Mouse (Mus musculus) adrenal gland, postnatal 36 days (tissue): ENCODE measurements around the gene Kri1. TPM values are rescaled to one million over a fixed set of nuclear protein-coding genes. Genes with fewer than 3 reads are reported as not detected.
"Not testable (repeated sequence)": the region's sequence is repeated elsewhere in the genome, so short reads cannot be mapped to it uniquely, and the experiment has no call there.

Experiments used
- DNase-seq, 2 experiments: peaks; one replicate each; pipeline ENCODE4 v3.0.0; 2021; ENCODE audit warnings: mixed read lengths in 1 of 2
- total RNA-seq, 2 experiments: library from RNA; stranded (reverse); gene quantifications; 2 replicates each; pipeline ENCODE4 v1.2.3; 2021

Gene Kri1
- total RNA-seq, 2 experiments from 2014 or later, result 24.8 to 32.2 TPM

DNA sequence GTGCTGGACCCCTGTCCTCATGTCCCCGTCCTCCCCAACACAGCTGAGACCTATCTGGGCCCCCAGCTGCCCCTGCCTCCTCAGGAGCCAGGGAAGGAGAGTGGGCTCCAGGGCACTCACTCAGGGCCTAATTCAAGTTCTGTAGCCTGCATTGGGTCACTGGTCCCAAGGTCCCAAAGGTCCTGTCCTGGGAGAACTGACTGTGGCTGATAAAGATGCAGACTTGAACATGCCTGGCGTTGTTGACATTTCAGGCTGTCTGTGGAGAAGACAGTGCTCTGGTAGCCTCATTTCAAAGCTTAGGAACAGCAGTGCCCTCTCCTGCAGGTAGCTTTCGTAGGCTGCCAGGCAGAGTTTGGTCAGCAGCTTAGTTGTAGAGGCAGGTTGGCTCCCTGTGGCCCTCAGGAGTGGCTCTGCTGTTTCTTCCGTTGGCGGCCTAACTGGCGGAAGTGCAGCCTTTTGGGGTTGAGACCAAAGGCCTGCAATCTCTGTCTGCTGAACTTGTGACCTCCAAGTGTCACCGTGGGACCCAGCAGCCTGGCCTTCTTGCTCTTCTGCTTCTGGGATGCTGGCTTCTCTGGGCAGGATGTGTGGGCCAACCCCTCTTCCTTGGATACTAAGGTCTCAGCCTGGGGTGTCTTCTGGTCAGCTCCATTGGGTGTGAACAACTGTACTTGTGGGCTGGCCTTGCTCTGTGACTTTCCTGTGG lies 14.1 kb downstream of the Kri1 start:
- DNase-seq, result no peak

DNA sequence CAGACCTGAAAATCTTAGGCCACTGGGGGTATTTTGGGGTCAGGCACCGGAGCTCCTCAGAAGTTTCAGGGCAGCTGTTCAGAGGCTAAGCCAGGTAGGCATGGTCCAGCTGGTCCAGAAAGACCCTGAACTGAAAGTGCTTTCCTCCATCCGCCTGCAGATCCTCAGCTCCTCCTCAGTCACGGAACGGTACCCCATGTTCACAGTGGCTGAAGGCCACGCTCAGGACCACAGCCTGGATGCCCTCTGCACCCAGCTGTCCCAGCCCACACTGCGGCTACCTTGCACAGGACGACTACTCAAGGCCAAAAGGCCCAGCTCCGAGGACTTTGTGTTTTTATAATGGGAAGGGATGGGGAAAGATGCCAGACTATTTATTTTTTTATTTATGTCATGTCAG lies 14.7 kb downstream of the Kri1 start:
- DNase-seq, result no peak

DNA sequence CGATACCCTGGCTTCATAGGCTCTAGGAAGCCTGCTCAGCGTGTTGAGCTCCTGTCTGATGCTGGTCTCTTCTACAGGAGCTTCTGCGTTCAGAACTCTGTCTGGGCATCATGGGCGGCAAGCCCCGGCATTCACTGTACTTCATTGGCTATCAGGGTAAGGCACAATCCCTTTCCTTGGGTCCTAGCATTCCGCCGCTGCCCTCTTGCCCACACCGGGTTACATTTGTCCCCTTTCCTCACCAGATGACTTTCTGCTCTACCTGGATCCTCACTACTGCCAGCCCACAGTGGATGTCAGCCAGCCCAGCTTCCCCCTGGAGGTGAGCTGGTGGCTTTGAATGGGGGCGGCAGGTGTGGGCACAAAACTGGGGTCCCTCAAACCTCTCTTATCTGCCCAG lies 15.4 kb downstream of the Kri1 start:
- no peak for DNase-seq

DNA sequence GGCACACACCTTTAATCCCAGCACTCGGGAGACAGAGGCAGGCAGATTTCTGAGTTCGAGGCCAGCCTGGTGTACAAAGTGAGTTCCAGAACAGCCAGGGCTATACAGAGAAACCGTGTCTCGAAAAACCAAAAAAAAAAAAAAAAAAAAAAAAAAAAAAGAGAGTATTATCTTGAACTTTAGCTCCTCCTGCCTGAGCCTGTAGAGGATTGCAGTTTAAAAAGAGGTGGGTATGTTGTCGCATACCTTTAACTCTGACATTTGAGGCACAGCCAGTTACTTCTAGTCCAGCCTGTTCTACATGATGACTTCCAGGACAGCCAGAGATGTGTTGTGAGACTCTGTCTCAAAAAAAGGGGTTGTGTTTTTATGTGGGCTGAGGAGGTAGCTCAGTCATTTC lies 18.2 kb downstream of the Kri1 start:
- DNase-seq, result not testable (repeated sequence)

DNA sequence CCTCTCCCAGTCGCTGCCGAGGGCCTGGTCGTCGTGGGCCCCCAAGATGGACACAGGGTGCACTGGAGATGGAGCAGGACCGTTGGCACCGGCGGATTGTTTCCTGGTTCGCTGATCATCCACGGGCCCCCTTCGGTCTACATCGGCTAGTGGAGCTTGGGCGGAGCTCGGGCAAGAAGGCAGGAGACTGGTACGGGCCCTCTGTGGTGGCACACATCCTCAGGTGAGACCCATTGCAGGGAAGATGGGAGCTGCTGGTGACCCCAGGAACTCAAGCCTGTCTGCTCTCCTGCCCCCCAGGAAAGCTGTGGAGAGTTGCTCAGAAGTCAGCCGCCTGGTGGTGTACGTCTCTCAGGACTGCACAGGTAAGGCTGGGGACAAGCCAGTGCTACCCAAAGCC lies 19.5 kb downstream of the Kri1 start:
- DNase-seq, result no peak

DNA sequence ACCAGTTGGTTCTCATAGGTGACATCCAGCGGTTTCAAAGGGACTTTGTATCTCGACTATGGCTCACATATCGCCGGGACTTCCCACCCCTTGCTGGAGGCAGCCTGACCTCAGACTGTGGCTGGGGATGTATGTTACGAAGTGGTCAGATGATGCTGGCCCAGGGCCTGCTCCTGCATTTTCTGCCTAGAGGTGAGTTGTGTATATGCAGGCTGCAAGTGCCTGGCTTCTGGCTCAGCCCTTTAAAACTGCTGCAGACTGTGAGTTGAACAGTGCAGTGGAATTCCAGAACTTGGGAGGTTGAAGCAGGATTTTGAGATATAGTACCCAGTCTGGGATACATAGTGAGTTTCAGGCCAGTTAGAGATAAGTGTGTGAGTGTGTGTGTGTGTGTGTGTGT lies 20.9 kb downstream of the Kri1 start:
- no peak for DNase-seq

DNA sequence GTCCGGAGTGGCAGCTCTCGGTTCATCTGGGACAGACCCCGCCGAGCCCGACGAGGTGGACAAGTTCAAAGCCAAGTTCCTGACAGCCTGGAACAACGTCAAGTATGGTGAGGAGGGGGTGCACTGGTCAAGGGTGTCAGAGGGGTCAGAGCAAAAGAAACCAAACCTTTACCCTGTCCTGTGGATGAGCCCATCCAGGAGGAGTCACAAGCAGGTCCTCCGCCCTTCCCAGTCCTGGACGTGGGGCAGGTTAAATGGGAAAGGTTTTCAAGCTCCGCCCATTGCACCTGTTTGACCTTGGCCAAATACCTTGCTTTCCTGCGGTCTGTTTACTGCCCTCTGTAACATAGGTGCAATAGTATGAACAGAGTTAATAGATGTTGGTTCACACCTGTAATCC lies 22.2 kb downstream of the Kri1 start:
- DNase-seq, result no peak

DNA sequence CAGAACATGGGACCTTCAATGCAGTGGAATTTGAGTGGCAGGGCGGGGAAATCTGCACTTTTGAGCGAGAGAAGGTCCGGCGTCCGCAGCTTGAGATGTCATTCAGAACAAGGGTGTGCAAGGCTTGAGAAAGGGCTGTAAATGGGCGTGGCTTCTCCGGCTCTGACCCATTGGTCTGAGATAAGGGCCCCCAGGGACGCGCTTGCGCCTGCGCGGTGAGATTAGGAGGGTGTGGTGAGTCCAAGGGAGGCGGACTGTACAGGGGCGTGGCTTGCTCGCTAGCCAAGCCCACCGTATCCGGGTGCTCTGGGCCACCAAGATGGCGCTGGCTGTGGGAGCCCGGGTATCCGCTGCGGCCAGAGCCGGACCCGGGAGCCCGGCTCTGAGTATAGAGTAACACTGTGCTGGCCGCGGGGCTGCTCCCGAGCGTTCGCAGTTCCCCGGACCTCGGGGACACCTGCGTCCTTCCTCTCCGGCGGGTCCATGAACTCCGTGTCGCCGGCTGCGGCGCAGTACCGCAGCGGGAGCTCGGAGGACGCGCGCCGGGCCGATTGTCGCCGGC lies 22.7 kb downstream of the Kri1 start, which contains the start of gene Atg4d:
Atg4d (plus strand) TSS at position 294 of the 562 bp plus-strand sequence.
- peak; percentile 99 for DNase-seq

DNA sequence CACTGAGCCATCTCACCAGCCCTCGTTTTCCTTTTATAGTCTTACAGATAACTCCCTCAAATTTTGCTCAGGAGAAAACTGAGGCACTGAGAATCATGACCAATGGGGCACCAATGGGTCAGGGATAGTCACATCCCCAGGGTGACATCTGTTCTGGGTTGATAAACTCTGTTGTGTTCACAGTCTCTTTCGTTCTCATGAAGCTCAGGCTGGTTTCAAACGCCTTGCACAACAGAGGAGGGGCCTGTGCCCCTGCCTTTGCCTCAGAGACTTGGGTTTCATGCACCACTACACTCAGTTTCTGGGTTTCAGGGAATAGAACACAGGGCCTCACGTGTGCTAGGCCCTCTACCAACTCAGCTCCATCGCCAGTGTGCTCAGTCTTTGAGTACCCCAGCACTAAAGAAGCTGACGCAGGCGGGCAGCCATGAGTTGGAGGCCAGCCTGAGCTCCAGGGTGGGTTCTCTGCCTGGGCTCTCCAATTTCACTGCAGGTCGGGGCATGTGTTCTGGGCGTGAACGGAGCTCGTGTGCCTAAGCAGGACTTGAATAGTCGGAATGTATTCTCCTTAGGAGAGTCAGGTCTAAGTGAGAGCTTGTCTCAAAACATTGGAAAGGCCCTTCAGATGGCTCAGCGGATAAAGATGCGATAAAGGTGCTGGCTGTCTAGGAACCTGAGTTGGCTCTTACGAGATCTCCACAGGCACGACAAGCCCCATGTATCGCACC lies 23.3 kb downstream of the Kri1 start:
- no peak for DNase-seq

DNA sequence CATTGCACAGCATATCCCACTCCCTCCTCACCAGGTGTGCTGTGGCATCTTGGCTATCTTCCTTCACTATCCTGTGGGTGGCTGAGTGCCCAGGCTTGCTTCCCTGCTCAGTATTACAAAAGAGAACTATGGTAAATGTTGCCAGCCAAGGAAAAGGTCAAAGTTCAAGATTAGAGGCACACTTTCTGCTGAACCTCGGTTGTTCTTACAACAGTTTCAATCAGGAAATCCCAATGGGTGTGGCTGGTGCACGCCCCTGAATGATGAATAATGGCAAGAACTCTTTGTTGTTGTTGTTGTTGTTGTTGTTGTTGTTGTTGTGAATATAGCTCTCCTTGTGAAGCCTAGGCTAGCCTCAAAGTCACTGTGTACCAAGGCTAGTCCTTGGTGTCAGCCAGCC lies 25.9 kb downstream of the Kri1 start:
- no peak for DNase-seq

DNA sequence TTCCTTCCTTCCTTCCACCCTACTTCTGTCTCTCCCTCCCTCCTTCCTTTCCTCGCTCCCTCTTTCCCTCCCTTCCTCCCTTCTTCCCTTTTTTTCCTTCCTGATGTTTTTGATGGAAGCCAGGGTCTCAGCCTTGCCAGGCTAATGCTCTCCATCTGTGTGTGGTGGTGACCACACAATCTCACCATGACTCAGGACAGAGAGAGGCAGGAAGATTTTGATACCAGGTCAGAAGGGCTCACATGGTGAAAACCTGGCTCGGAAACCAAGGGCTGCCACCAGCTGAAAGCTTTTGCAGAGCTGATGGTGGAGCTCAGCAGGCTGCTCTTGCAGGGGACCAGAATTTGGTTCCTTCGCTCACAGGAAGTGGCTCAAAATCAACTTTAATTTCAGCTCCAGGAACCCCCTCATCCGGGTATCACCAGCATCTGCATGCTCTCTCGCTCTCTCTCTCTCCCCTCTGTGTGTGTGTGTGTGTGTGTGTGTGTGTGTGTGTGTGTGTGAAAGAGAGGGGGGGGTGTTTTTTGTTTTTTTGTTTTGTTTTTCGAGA lies 27.2 kb downstream of the Kri1 start:
- DNase-seq, result no peak

DNA sequence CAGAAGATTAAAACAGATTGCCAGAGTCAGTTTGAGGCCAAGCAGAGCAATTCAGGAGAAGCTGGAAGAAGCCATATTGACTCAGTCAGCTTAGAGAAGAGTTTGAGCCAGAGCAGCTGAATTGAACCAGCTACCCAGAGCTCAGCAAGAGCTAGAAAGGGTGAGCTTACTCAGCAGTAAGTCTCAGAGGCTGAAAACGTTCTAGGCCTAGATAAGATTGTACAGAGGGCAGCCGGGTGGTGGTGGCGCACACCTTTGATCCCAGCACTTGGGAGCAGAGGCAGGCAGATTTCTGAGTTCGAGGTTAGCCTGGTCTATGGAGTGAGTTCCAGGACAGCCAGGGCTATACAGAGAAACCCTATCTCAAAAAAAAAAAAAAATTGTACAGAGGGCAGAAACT lies 31.4 kb downstream of the Kri1 start:
- DNase-seq, result not testable (repeated sequence)

DNA sequence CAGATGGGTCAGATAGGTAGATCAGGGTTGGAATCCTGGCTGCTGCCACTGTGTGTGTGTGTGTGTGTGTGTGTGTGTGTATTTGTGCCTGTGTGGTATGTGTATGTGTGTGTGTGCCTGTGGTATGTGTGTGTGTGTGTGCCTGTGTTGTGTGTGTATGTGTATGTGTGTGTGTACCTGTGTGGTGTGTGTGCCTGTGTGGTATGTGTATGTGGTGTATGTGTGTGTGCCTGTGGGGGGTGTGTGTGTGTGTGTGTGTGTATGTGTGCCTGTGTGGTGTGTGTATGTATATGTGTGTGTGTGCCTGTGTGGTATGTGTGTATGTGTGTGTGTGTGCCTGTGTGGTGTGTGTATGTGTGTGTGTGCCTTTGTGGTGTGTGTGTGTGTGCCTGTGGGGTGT lies 33.1 kb downstream of the Kri1 start:
- DNase-seq, result no peak

DNA sequence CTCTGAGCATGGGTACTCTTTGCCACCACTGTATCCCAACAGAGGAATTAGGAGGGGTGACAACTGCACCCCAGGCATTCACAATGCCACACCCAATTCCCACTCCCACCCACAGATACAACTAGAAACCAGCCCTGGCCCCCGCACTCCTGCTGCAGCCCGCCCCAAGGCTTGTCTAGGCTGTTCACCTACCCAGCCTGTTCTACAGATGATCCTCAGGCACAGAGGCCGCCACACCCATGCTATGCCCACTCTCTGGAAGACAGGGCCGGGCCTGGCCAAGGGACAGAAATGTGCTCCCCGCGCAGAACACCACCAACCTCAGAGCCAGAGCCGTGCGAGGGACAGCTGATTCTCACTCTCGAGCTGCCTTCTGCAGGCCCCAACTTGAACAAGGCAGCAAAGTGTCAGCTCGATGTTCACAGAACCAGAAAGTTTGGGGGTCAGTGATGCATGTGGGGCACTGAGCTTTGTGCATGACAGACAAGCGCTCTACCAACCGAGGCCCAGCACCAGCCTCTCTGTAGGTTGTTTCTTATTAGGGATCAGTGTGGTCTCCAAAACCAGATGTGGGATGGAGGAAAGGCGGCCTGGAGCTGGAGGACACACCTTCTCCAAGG lies 36.5 kb downstream of the Kri1 start:
- DNase-seq, result no peak

DNA sequence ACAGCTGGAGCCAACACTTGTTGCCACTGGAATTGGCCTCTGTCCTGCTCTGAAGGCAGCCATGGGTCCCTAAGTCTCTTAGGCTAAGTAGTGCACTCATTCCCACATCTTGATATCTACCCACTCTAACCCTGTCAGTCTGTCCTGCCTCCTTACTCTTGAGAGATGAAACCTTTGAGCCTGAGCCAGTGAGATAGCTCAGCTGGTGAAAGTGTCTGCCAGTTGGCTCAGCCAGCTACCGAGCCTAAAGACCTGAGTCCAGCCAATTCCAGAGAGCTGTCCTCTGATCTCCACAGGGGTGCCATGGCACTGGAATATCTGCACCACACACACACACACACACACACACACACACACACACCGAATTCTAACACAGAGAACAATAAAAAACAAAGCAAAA lies 37.3 kb downstream of the Kri1 start:
- DNase-seq, result no peak

DNA sequence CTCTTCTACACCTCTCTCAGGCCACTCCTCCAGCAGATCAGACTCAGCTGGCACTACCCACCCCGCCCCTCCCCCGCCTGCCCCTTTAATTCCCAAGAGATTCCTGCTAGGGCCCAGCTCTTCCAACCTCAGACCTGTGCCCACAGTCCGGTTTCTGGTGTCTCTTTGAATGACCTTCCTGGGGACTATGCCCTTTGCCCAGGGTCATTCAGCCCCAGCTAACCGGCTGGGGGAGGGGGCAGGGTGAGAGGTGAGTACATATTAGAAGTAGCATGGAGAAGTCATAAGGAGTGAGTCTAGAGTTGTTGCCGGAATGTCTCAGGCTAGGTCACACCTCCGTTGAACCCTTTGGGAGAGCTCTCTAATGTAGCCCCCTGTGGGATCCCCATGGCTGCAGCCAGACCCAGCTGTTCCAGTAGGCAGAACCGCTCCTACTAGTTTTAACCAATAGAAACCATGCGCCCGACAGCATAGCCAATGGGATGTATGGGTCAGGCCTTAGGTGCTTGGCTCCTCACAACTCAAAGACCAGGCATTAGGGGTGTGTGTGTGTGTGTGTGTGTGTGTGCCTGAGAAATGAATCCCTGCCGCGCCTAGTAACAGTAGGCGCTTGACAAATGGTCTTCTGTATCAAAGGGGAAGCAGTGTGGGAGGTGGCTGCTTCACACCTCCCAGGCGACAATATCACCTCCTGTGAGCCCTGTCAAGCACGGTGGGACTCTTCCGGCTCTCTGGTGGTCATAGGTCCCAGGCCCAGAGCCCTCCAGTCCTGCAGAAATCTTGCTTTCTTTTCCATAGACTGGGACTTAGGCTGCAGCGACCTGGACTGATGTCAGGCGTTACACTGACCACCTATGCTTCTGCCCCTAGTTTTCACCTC lies 37.9 kb downstream of the Kri1 start:
- DNase-seq, result no peak

DNA sequence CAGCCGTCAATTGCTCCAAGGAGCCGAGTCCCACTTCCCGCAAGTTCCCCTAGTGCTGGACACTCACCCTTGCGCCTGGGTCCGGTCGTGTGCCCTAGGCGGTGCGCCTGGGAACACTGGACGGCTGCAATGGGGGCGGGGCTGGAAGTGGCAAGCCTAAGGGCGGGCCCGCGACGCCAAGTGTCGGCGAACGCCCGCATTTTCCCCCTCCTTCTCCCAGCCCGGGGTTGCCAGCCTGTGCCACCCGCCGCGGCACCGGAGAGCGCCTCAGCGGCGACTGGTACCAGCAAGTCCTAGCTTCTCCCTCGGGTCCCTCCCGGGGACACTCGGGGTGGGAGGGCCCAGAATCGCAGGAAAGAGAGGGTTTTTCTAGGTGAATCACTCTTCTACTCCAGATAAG lies 39.4 kb downstream of the Kri1 start, which contains the start of gene S1pr5:
S1pr5 (minus strand) TSS at position 118 of the 400 bp plus-strand sequence.
- peak; percentile 76 to 78 for DNase-seq

DNA sequence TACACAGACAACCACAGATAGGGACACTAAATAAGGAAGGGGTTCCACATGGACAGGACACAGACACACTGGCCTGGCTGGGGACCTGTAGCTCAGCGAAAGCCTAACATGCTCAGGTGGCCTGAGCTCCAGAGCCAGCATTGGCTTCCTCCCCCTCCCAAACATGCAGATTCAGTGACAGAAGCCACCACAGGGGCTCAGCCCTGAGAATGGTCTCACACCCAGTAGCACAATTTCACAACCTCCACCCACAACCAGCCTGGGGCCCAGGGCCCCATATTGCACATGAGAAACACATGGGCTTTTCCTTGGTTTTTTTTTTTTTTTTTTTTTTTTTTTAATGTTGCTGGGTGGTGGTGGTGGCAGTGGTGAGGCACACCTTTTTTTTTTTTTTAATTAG lies 41.4 kb downstream of the Kri1 start:
- no peak for DNase-seq

DNA sequence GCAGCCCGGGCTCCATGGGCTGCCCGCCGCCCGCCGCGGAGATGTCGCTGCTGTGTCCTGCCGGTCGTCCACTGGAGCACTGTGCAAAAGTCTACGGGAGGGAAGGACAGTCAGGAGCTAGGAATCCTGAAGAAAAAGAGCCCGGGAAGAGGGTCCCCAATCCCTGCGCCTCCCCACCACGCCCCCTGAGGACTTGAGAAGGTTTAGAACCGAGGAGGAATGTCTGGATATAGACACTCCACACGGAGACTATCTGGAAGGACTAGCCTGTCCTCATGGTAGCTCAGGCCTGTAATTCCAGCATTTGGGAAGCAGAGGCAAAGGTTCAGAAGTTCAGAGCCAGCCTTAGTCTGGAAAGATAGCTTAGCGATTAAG lies 42.7 kb downstream of the Kri1 start:
- DNase-seq, result no peak

DNA sequence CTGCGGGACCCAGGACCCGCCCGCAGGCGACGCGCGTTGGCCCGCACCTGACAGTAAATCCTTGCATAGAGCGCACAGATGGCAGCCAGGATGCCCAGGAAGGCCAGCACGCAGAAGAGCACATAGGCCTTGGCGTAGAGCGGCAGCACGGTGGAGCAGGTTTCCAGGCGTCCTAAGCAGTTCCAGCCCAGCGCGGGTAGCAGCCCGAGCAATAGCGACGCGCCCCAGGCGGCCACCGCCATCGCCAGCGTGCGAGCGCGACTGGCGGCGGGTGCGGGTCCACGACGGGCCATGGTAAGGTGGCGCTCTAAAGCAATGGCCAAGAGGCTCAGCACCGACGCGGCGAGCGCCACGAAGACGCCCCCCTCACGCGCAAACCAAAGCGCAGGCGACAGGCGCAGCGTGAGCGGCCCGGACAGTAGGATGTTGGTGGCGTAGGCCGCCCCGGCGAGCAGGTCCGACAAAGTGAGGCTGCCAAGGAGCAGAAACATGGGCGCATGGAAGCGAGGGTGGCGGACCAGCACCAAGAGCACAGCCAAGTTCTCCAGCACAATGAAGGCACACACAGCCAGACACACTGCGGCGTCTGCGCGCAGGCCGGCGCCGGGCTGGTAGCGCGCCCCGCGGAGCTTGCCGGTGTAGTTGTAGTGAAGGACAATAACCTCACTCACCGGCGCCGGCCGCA lies 43.2 kb downstream of the Kri1 start:
- DNase-seq, result peak; percentile 42 to 46

DNA sequence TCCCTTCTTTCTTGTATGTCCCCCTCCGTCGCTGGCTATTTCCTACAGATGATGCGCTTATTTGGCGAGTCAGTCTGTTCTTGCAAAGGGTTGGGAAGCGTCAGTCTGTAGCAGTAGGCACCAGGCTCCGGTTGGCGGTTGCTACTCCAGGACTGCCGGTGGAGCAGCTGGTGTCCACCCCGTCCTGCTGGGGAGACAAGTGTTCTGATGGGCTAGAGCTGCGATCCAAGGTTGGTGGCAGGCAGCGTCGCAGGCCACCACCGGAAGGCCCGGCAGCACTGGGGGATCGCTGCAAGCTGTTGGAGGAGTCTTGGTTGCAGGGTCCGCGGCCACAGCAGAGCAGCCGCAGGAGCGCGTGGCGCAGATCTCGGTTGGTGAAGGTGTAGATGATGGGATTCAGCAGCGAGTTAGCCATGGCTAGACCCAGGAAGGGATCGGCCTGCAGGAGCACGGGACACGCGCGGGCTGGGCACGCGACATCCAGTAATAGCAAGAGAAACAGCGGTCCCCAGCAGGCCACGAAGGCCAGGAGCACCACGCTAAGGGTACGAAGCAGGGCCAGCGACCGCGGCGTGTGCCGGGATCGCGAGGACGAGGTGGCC lies 43.8 kb downstream of the Kri1 start:
- DNase-seq, result no peak
